Mouse (Mus musculus) mouse embryonic stem cell (cell line): Measurements from ENCODE around the gene Zglp1.

Experiments
- in situ Hi-C, 2 experiments: fragments of 300-500 bp; cut with MboI; formaldehyde crosslinking; loops; 1 replicate in 1 of 2; 3 replicates in 1 of 2; pipeline ENCODE4 v1.14.3; 2019 to 2020; ENCODE audit warnings: low sequenced_read_pairs in 2 of 2, low pct_unique_long_range_greater_than_20kb in 1 of 2, mixed read lengths in 1 of 2; ENCODE audit not compliant: unreplicated experiment in 1 of 2

The Zglp1 gene

GRCm38 (mm10) chr9:21067006-21067684 is at the start of gene Zglp1:
Zglp1 (minus strand) TSS chr9:21067093.
- in situ Hi-C loops: no loop called here

- in situ Hi-C loops: no loop called here
Measured at GRCm38 (mm10) chr9:21115105-21115504, 48.2 kb upstream of the Zglp1 start.

- in situ Hi-C loops: no loop called here
Measured at GRCm38 (mm10) chr9:21114190-21114589, 47.3 kb upstream of the Zglp1 start.

GRCm38 (mm10) chr9:21113751-21114150 is 46.9 kb upstream of the Zglp1 start:
- in situ Hi-C loops: no loop called here

- in situ Hi-C loops: no loop called here
Measured at GRCm38 (mm10) chr9:21107607-21108237, 40.8 kb upstream of the Zglp1 start.

- in situ Hi-C loops: no loop called here
Measured at GRCm38 (mm10) chr9:21105760-21106564, 39.1 kb upstream of the Zglp1 start.

- in situ Hi-C loops: no loop called here
Measured at GRCm38 (mm10) chr9:21104814-21105213, 37.9 kb upstream of the Zglp1 start.

GRCm38 (mm10) chr9:21102076-21102475 is 35.2 kb upstream of the Zglp1 start:
- in situ Hi-C loops: no loop called here

GRCm38 (mm10) chr9:21100447-21101161 is 33.7 kb upstream of the Zglp1 start:
- in situ Hi-C loops: no loop called here

- in situ Hi-C loops: no loop called here
Measured at GRCm38 (mm10) chr9:21097793-21098192, 30.9 kb upstream of the Zglp1 start.

- in situ Hi-C loops: no loop called here
Measured at GRCm38 (mm10) chr9:21095958-21096357, 29.1 kb upstream of the Zglp1 start.

GRCm38 (mm10) chr9:21093423-21093822 is 26.5 kb upstream of the Zglp1 start:
- in situ Hi-C loops: no loop called here

- in situ Hi-C loops: no loop called here
Measured at GRCm38 (mm10) chr9:21091707-21092320, 24.9 kb upstream of the Zglp1 start, which contains the start of the genes Gm38431 and Raver1. Gm38431 (minus strand) TSS chr9:21091997. Raver1 (minus strand) TSS chr9:21092008.

- in situ Hi-C loops: no loop called here
Measured at GRCm38 (mm10) chr9:21090972-21091706, 24.2 kb upstream of the Zglp1 start.

- in situ Hi-C loops: no loop called here
Measured at GRCm38 (mm10) chr9:21090537-21090936, 23.6 kb upstream of the Zglp1 start.

- in situ Hi-C loops: loop anchor here in 1 of 2 experiments (10.0 kb wide), 1 partner anchor 149 kb away; no protein-coding TSS in a partner anchor
Measured at GRCm38 (mm10) chr9:21083324-21083723, 16.4 kb upstream of the Zglp1 start.

GRCm38 (mm10) chr9:21081127-21081526 is 14.2 kb upstream of the Zglp1 start:
- in situ Hi-C loops: loop anchor here in 1 of 2 experiments (10.0 kb wide), 1 partner anchor 146 kb away; no protein-coding TSS in a partner anchor

GRCm38 (mm10) chr9:21075625-21076024 is 8.7 kb upstream of the Zglp1 start:
- in situ Hi-C loops: no loop called here
